Mouse (Mus musculus): ENCODE measurements around the gene Hecw2. TPM values are rescaled to one million over a fixed set of nuclear protein-coding genes. Genes with fewer than 3 reads are reported as not detected.

Hecw2 gene
- polyA plus RNA-seq, 2 experiments, result 2.2 to 2.8 TPM

DNA sequence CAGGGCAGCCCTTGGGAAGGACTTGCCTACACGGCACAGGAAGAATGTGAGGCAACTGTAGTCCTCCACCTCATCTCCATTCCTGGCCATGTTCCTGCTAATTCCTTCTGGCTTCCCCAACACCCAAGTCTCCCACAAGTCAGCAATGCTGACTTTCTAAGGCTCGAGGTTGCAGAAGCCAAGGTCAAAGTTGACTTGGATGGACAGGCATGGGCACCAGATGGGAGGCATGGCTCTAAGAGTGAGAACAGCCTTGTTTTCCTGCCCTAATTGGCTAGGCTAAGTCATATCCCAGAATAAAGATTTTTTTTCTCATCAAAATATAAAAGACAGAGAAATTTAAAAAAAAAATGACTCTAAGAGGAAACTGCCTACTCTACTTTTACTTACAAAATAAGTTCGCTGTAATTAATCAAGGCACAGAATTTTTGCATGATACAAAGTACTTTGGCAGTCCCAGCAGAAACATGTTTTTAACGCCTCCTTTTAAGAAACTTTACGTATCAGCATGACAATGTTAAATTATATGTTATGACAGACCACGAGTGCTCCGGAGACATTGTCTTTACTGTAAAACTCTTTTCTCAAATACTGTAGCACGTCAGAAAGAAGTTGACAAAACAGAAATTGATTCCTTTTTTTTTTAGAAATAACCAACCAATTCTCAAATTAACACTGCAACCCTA is 83.9 kb downstream of the Hecw2 start:
- Histone ChIP-seq H3K27me3 (ENCODE audit: control insufficient read depth, insufficient read depth, low read length) (no peaks in the 10 kb centered on the region), H3K4me3 (replicated peaks; ENCODE audit: low read length) (no peak overlapping the region), H3K36me3 (ENCODE audit: control insufficient read depth, insufficient read depth, low read length) (no peaks in the 10 kb centered on the region), H3K4me1 (ENCODE audit: control insufficient read depth, insufficient read depth, low read length) (no peaks in the 10 kb centered on the region), H3K27ac (replicated peaks; ENCODE audit: low read depth, low read length) (no peak overlapping the region), H3K4me2 (replicated peaks; ENCODE audit: low read depth, low read length, severe bottlenecking) (no peak overlapping the region), H3K9me3 (ENCODE audit: control insufficient read depth, low read length) (no peaks in the 10 kb centered on the region), H3K9ac (ENCODE audit: low read depth, low read length, severe bottlenecking) (no peak overlapping the region)
- no peak for ATAC-seq (ENCODE audit: low FRiP score, low read depth)
- no peak for DNase-seq (ENCODE audit: low spot score)
- WGBS, result 79% methylated on average over 8 of the region's 8 CpGs
- TF ChIP-seq POLR2A (IDR thresholded peaks at IDR 0.05; ENCODE audit: borderline replicate concordance, extremely low read depth, insufficient read depth, insufficient read length), result no peak

DNA sequence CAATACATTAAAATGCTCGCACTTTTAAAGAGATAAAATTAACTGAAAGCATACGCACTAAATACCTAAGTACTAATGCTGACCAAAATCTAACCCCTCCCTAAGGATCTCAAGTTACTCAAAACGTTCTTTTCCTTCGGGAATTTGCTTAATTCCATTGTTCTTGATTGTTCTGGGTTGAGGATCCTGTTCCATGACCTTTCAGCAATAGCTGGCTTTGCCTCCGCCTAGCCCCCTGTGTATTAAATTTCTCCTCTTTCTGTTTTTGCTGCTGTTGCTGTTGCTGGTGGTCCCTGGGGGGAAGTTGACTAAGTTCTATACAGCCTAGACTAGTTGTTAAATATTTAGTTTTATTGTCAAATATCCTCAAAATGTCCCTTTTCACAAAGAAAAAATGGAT is 85.7 kb downstream of the Hecw2 start:
- Histone ChIP-seq H3K27ac (replicated peaks; ENCODE audit: low read depth, low read length) (no peak overlapping the region), H3K4me1 (ENCODE audit: control insufficient read depth, insufficient read depth, low read length) (no peaks in the 10 kb centered on the region), H3K36me3 (ENCODE audit: control insufficient read depth, insufficient read depth, low read length) (no peaks in the 10 kb centered on the region), H3K27me3 (ENCODE audit: control insufficient read depth, insufficient read depth, low read length) (no peaks in the 10 kb centered on the region), H3K9me3 (ENCODE audit: control insufficient read depth, low read length) (no peaks in the 10 kb centered on the region), H3K9ac (ENCODE audit: low read depth, low read length, severe bottlenecking) (no peak overlapping the region), H3K4me2 (replicated peaks; ENCODE audit: low read depth, low read length, severe bottlenecking) (no peak overlapping the region), H3K4me3 (replicated peaks; ENCODE audit: low read length) (no peak overlapping the region)
- WGBS, result 46% methylated on average over 5 of the region's 5 CpGs
- DNase-seq (ENCODE audit: low spot score), result no peak
- no peak for TF ChIP-seq POLR2A (IDR thresholded peaks at IDR 0.05; ENCODE audit: borderline replicate concordance, extremely low read depth, insufficient read depth, insufficient read length)
- no peak for ATAC-seq (ENCODE audit: low FRiP score, low read depth)

DNA sequence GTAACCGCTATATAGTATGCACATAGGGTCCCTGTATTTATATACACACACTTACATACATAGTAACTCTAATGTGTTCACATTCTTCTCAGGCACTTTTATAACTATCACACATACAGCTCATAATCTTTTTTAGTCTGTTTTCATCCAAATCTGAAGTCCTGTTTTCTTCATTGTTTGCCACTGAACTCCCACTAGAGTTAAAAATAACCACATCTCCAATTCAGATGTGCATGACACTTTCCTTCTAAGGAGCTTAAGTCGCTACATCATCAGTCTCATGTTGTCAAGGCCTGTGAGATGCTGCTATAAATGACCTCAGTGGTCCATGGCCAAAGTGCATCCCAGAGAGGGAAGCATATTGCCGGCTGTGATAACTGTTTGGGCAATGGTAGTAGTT is 88.2 kb downstream of the Hecw2 start:
- H3K4me3 ChIP-seq (replicated peaks; ENCODE audit: low read length), result no peak overlapping the region
- ATAC-seq (ENCODE audit: low FRiP score, low read depth) (no peak), DNase-seq (ENCODE audit: low spot score) (no peak)
- H3K4me2 ChIP-seq (replicated peaks; ENCODE audit: low read depth, low read length, severe bottlenecking), result no peak overlapping the region
- no peaks in the 10 kb centered on the region for H3K4me1 ChIP-seq (ENCODE audit: control insufficient read depth, insufficient read depth, low read length)
- no peaks in the 10 kb centered on the region for H3K9me3 ChIP-seq (ENCODE audit: control insufficient read depth, low read length)
- no peak overlapping the region for H3K27ac ChIP-seq (replicated peaks; ENCODE audit: low read depth, low read length)
- TF ChIP-seq POLR2A (IDR thresholded peaks at IDR 0.05; ENCODE audit: borderline replicate concordance, extremely low read depth, insufficient read depth, insufficient read length), result no peak
- 95% methylated on average over 3 of the region's 3 CpGs for WGBS
- H3K36me3 ChIP-seq (ENCODE audit: control insufficient read depth, insufficient read depth, low read length), result no peaks in the 10 kb centered on the region
- no peak overlapping the region for H3K9ac ChIP-seq (ENCODE audit: low read depth, low read length, severe bottlenecking)
- H3K27me3 ChIP-seq (ENCODE audit: control insufficient read depth, insufficient read depth, low read length), result no peaks in the 10 kb centered on the region

DNA sequence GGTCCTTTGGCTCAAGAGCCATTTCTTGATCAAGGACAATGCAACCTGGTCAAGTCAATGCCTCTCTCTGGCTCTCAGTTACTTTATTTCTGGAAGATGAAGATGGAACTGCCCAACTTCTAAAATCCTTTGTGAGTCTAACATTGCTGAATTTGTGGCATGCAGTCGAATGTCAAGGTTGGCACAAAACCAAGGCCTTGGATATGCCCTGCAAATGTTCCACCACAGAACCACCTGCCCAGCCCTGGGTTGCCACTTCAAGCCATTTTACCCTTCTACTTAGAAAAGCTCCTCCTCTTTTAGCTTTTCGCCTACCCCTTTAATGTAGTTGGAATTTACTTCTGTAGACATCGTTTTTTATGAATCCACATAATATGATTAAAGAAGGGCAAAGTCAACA is 115.3 kb downstream of the Hecw2 start:
- H3K27ac ChIP-seq (replicated peaks; ENCODE audit: low read depth, low read length), result no peak overlapping the region
- TF ChIP-seq POLR2A (IDR thresholded peaks at IDR 0.05; ENCODE audit: borderline replicate concordance, extremely low read depth, insufficient read depth, insufficient read length), result no peak
- H3K36me3 ChIP-seq (ENCODE audit: control insufficient read depth, insufficient read depth, low read length), result no peaks in the 10 kb centered on the region
- no peaks in the 10 kb centered on the region for H3K27me3 ChIP-seq (ENCODE audit: control insufficient read depth, insufficient read depth, low read length)
- no peaks in the 10 kb centered on the region for H3K9me3 ChIP-seq (ENCODE audit: control insufficient read depth, low read length)
- H3K4me2 ChIP-seq (replicated peaks; ENCODE audit: low read depth, low read length, severe bottlenecking), result no peak overlapping the region
- 87% methylated on average over 3 of the region's 3 CpGs for WGBS
- DNase-seq (ENCODE audit: low spot score) (no peak), ATAC-seq (ENCODE audit: low FRiP score, low read depth) (no peak)
- H3K4me1 ChIP-seq (ENCODE audit: control insufficient read depth, insufficient read depth, low read length), result no peaks in the 10 kb centered on the region
- H3K4me3 ChIP-seq (replicated peaks; ENCODE audit: low read length), result no peak overlapping the region
- H3K9ac ChIP-seq (ENCODE audit: low read depth, low read length, severe bottlenecking), result no peak overlapping the region

DNA sequence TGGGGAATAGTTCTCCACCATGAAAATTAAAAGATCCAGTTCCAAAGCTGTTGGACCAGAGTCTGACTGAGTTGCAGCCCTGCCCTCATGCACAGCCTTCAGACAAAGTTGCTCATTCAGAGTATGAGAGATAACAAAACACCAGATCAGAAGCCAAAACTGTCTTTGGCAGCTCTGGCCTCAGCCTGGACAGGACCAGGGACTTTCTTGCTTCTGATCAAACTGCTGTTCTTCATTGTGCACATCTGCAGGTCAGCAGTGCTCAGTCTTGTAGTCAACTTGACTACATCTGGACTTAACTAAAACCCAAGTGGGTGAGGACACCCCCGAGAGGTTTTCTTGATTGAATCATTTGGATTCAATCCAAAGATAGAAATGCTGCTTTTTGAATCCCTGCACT is 120.5 kb downstream of the Hecw2 start:
- Histone ChIP-seq H3K27me3 (ENCODE audit: control insufficient read depth, insufficient read depth, low read length) (no peaks in the 10 kb centered on the region), H3K4me2 (replicated peaks; ENCODE audit: low read depth, low read length, severe bottlenecking) (no peak overlapping the region), H3K27ac (replicated peaks; ENCODE audit: low read depth, low read length) (no peak overlapping the region), H3K9ac (ENCODE audit: low read depth, low read length, severe bottlenecking) (no peak overlapping the region), H3K4me3 (replicated peaks; ENCODE audit: low read length) (no peak overlapping the region), H3K9me3 (ENCODE audit: control insufficient read depth, low read length) (no peaks in the 10 kb centered on the region), H3K36me3 (ENCODE audit: control insufficient read depth, insufficient read depth, low read length) (no peaks in the 10 kb centered on the region), H3K4me1 (ENCODE audit: control insufficient read depth, insufficient read depth, low read length) (0 out of 2 replicates have a peak, but pooled peaks cover 5% of the 10 kb centered on the region)
- peak; percentile 31 for DNase-seq (ENCODE audit: low spot score)
- WGBS, result 44% methylated on average over 1 of the region's 1 CpGs
- ATAC-seq (ENCODE audit: low FRiP score, low read depth), result no peak
- TF ChIP-seq POLR2A (IDR thresholded peaks at IDR 0.05; ENCODE audit: borderline replicate concordance, extremely low read depth, insufficient read depth, insufficient read length), result no peak

Data from limb, embryonic 14.5 days (tissue).